Comparison of ENCODE assay signal across 15 mouse cellular contexts in the genomic region with DNA sequence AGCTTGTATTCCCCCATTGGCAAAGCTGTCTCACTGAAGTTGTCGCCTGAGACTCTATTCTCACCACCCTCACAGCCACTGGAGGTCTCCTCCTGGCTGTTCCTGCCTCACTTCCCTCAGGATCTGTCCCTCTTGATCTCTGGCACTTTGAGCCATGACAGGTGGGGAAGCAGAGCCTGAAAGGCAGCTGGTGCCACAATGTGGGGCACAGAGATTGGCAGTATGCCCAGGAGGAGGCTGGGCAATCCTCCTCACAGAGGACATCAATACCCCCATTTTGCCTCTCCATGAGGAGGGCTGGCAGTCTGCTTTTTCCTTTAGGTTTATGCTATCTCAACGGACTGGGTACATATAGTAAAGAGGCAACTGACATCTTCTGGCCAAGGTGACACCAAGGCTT.
DNase-seq lines count a peak whose midpoint lies in the region; ATAC-seq and TF ChIP-seq lines count a peak whose summit lies in the region.
"Had no signal": no experiment of that assay in that cellular context is flagged by ENCODE, and none has a peak within 500 bp of the region (broad histone marks: within the 10 kb centered on the region; RNA-seq: fewer than 3 reads in every experiment).

No protein-coding gene starts in this region.

- no peak overlapping the region for H3K4me3 ChIP-seq in hindbrain, embryonic 16.5 days (ENCODE audit: low read length)
- no peak overlapping the region for H3K4me3 ChIP-seq in hindbrain, embryonic 10.5 days
- H3K4me3 ChIP-seq: layer of hippocampus, adult 2 months; limb, embryonic 13.5 days; midbrain, embryonic 12.5 days had no signal

- peak; percentile 77 for ATAC-seq in hindbrain, embryonic 16.5 days
- ATAC-seq: CD4-positive, CD25-positive, alpha-beta regulatory T cell, adult 4 months had no signal

- H3K27me3 ChIP-seq in hindbrain, embryonic 16.5 days (replicated peaks; ENCODE audit: control insufficient read depth, insufficient read depth, low read length) = no peaks in the 10 kb centered on the region
- no peaks in the 10 kb centered on the region for H3K27me3 ChIP-seq in hindbrain, embryonic 10.5 days (ENCODE audit: insufficient read depth, poor library complexity, severe bottlenecking)
- H3K27me3 ChIP-seq: limb, embryonic 13.5 days; midbrain, embryonic 12.5 days had no signal

- no peak for TF ChIP-seq POLR2A in brain, embryonic 14.5 days (IDR thresholded peaks at IDR 0.05; ENCODE audit: borderline replicate concordance, extremely low read depth, insufficient read depth, insufficient read length, poor library complexity, severe bottlenecking)

- H3K9me3 ChIP-seq in hindbrain, embryonic 16.5 days (ENCODE audit: control insufficient read depth, low read length) = no peaks in the 10 kb centered on the region
- no peaks in the 10 kb centered on the region for H3K9me3 ChIP-seq in hindbrain, embryonic 10.5 days
- H3K9me3 ChIP-seq: limb, embryonic 13.5 days; midbrain, embryonic 12.5 days had no signal

- WGBS in hindbrain, embryonic 16.5 days = 54% methylated on average over 2 of the region's 2 CpGs
- 76% methylated on average over 2 of the region's 2 CpGs for WGBS in hindbrain, embryonic 10.5 days

- no peak overlapping the region for H3K27ac ChIP-seq in hindbrain, embryonic 16.5 days (ENCODE audit: low read depth, low read length)
- no peak overlapping the region for H3K27ac ChIP-seq in hindbrain, embryonic 10.5 days
- H3K27ac ChIP-seq: layer of hippocampus, adult 2 months; limb, embryonic 13.5 days; midbrain, embryonic 12.5 days had no signal

- H3K36me3 ChIP-seq in hindbrain, embryonic 16.5 days (ENCODE audit: control insufficient read depth, insufficient read depth, low read length) = no peaks in the 10 kb centered on the region
- no peaks in the 10 kb centered on the region for H3K36me3 ChIP-seq in hindbrain, embryonic 10.5 days
- H3K36me3 ChIP-seq: limb, embryonic 13.5 days; midbrain, embryonic 12.5 days had no signal

- no peaks in the 10 kb centered on the region for H3K4me1 ChIP-seq in hindbrain, embryonic 16.5 days (ENCODE audit: control insufficient read depth, insufficient read depth, low read depth, low read length)
- H3K4me1 ChIP-seq in hindbrain, embryonic 10.5 days (replicated peaks) = no peaks in the 10 kb centered on the region
- H3K4me1 ChIP-seq: limb, embryonic 13.5 days; midbrain, embryonic 12.5 days had no signal

- no peak for DNase-seq in hindbrain, embryonic 10.5 days (ENCODE audit: low spot score)
- DNase-seq in brain, embryonic 14.5 days (ENCODE audit: low read depth) = peak; percentile 68
- DNase-seq in cerebellum, adult 11 months = peak; percentile 45
- DNase-seq in cerebellum, postnatal 25 days = peak; percentile 33 to 58
- DNase-seq in right cerebral cortex, adult 18-20 months = no peak
- DNase-seq in kidney, postnatal 25 days = no peak
- DNase-seq: adrenal gland, adult 2 months; embryo, embryonic 11 days; kidney, adult 2 months; lung, postnatal 14 days had no signal

- TF ChIP-seq CTCF in brain, embryonic 14.5 days (IDR thresholded peaks at IDR 0.05; ENCODE audit: borderline replicate concordance, extremely low read depth, insufficient read depth, insufficient read length) = no peak

- H3K9ac ChIP-seq in hindbrain, embryonic 16.5 days (ENCODE audit: low read depth, low read length) = no peak overlapping the region
- H3K9ac ChIP-seq: limb, embryonic 13.5 days; midbrain, embryonic 12.5 days had no signal

- no peak overlapping the region for H3K4me2 ChIP-seq in hindbrain, embryonic 16.5 days (ENCODE audit: low read length)
- H3K4me2 ChIP-seq: limb, embryonic 13.5 days; midbrain, embryonic 12.5 days had no signal

Comparison
In these comparisons a context has a peak if more than half of its experiments do, and no peak if none do; other contexts are left out.
1. DNase-seq: peak in brain, embryonic 14.5 days (single experiment), cerebellum, adult 11 months (single experiment) and cerebellum, postnatal 25 days (2 of 2); none in hindbrain, embryonic 10.5 days (single experiment), right cerebral cortex, adult 18-20 months (single experiment) and kidney, postnatal 25 days (0 of 2).